Mouse (Mus musculus): Measurements from ENCODE around the gene Guk1.
"Not testable (repeated sequence)": the region's sequence is repeated elsewhere in the genome, so short reads cannot be mapped to it uniquely, and the experiment has no call there.

Gene Guk1

GRCm38 (mm10) chr11:59211561-59211960, 19.5 kb upstream of the Guk1 start:
- DNase-seq (ENCODE audit: low spot score in 2 of 2), result not testable (repeated sequence)

GRCm38 (mm10) chr11:59210020-59210419, 18.0 kb upstream of the Guk1 start:
- DNase-seq (ENCODE audit: low spot score in 2 of 2), result no peak

DNA sequence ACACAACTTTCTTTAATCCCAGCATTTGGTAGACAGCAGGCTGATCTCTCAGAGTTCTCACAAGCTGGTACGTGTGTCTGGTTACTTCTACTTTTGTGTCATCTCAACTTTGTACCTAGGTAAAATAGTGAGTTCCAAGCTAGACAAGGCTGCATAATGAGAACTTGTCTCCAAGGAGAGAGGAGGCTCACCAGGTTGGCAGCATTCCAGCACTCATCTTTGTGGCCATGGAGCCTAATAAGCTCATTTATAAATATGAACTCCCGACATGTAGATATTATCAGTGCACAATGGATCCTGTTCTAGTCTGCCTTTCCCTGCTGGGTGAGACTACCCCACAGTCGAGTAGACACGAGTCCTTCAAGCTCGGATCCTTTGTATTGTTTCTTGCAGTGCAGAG, 17.6 kb upstream of the Guk1 start:
- DNase-seq (ENCODE audit: low spot score in 2 of 2), result no peak

DNA sequence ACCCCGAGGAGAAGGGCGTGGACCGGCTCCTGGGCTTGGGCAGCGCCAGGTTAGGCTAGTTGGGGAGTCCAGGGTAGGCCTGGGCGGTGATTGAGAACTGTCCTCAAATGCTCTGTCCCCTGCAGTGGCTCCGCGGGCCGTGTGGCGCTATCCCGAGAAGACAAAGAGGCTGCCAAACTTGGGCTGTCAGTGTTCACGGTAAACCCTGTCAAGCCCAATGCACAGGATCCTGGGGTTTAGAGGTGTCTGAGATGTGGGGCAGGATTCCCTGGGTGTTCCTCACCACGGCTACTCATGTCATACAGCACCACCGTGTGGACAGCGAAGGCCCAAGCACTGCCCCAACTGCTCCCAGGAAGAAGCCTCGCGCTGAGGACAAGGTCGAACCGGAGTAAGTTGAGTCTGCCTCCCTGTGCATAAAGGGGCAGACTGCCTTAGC, 17.0 kb upstream of the Guk1 start:
- peak; percentile 73 to 86 for DNase-seq (ENCODE audit: low spot score in 2 of 2)

DNA sequence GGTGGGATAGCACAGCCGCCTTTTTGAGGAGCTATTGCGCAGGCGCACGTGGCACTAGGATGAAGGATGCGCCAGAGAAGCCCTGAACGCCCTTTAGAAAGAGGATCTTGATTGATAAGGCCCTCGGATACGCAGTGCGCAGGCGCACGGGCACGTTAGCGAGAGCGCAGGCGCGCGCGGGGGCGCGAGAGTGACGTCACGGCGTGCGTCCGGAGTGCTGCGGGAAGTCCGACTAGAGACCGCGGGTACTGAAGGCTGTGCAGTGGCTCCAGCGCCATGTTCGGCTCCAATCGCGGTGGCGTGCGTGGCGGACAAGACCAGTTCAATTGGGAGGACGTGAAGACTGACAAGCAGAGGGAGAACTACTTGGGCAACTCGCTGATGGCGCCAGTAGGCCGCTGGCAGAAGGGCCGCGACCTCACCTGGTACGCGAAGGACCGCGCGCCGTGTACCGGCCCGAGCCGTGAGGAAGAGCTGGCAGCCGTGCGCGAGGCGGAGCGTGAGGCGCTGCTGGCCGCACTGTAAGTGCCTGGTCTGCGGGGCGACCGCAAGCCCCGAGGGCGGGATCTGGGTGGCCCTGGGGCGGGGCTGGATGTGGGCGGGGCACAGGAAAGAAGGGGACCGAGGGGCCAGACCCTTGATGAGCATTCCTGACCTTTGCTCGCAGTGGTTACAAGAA, 16.3 kb upstream of the Guk1 start, which contains the start of gene 2310033P09Rik:
Gene 2310033P09Rik, plus strand, starts transcription at position 169 of the 679 bp plus-strand sequence.
- DNase-seq (ENCODE audit: low spot score in 2 of 2), result peak; percentile 90 to 93

DNA sequence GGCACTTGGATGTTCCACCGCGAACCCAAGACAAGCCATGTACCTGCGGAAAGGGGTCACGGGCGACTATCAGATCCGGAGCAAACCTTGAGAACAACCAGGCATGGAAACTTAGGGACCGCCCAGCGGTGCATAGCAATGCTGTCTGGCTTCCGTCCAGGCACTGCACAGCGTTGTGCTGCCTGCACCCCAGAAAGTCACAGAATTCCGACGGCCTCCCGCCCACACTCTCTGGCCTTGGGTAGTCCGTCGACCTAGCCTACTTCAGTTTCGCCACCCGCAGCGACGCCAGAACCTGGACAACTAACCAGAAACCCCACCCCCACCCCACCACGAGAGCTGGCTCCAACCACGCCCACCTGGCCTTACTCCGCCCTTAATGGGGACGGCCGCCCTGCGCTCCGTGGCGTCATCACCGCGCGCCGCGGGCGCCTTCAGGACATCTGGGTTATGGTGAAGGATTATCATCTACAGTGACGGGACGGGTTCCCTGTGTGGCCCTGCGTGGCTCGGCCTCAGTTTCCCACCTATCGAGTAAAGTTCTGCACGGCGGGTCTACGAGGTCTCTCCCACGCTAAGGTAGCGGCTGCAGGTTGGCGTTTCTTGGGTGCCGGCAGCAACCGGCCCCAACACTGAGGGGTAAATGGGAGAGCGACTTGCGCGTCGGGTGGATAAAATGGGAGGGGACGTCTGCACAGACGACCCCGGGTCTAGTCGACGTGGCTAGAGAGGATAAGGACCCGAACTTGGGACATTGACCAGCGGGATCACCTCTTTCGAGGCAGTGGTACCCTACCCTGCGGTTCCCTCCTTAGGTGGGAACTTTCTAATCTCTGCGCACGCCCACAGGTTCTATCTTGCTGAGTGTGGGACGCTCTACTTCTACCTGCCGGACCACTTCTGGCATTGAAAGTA, 10.3 kb upstream of the Guk1 start, which contains the start of gene Mrpl55:
Gene Mrpl55, plus strand, starts transcription at position 406 of the 915 bp plus-strand sequence.
- DNase-seq (ENCODE audit: low spot score in 2 of 2), result peak; percentile 90 to 98

DNA sequence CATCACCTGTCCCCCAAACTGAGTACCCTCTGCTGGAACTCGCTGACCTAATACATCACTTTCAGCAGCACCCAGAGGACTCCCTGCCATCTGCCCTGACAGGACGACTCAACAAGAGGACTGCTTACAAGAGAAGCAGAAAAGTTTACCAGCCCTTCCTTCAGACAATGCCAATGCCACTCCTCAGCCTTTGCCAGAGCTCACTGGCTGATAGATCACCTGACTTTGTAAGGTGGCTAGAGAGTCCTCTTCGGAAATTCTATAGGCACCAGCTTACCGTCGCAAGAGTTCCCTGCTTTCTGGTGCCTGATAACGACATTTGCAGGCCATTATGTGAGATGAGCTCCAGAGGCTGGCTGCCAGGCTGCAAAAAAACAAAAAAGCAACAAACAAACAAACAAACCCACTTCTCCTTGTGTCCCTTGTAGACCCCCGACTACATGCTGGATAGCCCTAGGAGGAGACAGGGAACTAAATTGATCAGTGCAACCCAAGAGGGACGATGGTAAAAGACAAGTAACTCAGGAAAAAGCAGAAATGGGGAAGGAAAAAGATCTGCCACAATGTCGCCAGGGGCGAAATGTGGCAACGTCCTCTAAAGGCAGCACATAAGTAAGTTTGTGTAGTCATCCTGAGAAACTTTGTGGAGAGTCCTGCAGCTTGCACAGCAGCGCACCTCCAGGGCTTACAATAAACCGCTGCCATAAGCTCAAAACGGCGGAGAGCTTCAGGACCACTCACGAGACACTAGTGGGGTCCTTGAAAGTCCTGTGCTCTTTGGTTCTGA, 9.4 kb upstream of the Guk1 start:
- DNase-seq (ENCODE audit: low spot score in 2 of 2), result no peak

GRCm38 (mm10) chr11:59196230-59196629, 4.2 kb upstream of the Guk1 start:
- no peak for DNase-seq (ENCODE audit: low spot score in 2 of 2)

- peak; percentile 84 to 91 for DNase-seq (ENCODE audit: low spot score in 2 of 2)
Measured at GRCm38 (mm10) chr11:59191231-59192058, 567 bp downstream of the Guk1 start.

GRCm38 (mm10) chr11:59187706-59188105, 4.3 kb downstream of the Guk1 start:
- no peak for DNase-seq (ENCODE audit: low spot score in 2 of 2)

DNA sequence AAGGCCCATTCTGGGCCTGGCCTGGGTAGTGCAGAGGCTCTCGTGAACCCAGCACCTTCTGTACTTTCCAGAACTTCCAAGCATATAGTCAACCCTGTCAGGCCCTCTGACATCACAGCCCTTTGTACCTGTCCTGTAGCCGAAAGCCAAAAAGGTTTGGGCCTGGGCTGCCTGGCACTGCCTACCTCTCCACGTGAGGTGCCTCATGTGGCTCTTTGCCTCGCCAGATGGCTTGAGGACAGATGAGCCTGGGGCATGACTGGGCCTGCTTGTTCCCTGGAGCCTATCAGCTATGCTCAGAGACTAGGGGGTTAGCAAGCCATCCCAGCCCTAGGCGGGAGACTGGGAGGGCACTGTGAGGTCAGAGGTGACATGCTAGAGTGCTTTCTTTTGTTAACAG, 6.5 kb downstream of the Guk1 start:
- DNase-seq (ENCODE audit: low spot score in 2 of 2), result no peak

DNA sequence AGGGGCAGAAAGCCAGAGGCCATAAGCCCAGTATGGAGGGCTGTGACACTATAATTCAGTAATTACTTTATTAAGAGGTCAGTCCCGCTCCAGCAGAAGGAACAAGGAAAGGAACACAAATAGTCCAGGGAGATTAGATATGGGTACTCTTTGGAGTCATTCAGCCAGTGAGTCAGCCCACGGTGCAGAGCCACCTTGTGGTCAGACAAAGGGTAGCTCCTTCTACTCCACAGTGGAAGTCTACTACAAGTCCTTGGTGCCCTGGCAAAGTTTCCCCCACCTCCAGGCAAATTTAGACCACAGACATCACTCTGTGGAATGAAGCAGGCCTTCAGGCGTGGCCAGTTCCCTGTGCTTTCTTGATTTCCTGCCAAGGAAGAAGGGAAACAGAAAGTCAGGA, 8.2 kb downstream of the Guk1 start:
- peak in 1 of 2 experiments; percentile 76 for DNase-seq (ENCODE audit: low spot score in 2 of 2)

GRCm38 (mm10) chr11:59182864-59183331, 9.1 kb downstream of the Guk1 start, which contains the start of gene Gjc2:
Gene Gjc2 (minus strand): TSS chr11:59183213.
- DNase-seq (ENCODE audit: low spot score in 2 of 2), result no peak

DNA sequence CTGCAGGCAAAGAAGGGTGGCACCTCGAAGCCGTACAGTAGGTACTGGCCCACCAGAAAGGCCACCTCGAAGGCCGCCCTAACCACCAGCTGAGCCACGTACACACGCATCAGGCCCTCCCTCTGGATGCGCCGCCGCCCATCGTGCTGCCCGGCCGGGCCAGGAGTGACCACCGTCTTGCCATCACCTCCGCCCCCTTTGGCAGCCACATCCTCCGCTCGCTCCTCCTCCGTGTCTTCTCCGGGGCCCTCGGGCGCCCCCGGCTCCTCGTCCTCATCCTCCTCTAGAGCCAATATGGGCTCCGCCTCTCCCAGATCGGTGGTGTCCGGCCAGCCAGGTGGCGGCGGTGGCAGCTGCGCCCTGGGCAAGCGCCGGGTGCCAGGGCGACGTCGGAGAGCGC, 15.1 kb downstream of the Guk1 start:
- no peak for DNase-seq (ENCODE audit: low spot score in 2 of 2)

- DNase-seq (ENCODE audit: low spot score in 2 of 2), result no peak
Measured at GRCm38 (mm10) chr11:59176475-59176874, 15.5 kb downstream of the Guk1 start.

DNA sequence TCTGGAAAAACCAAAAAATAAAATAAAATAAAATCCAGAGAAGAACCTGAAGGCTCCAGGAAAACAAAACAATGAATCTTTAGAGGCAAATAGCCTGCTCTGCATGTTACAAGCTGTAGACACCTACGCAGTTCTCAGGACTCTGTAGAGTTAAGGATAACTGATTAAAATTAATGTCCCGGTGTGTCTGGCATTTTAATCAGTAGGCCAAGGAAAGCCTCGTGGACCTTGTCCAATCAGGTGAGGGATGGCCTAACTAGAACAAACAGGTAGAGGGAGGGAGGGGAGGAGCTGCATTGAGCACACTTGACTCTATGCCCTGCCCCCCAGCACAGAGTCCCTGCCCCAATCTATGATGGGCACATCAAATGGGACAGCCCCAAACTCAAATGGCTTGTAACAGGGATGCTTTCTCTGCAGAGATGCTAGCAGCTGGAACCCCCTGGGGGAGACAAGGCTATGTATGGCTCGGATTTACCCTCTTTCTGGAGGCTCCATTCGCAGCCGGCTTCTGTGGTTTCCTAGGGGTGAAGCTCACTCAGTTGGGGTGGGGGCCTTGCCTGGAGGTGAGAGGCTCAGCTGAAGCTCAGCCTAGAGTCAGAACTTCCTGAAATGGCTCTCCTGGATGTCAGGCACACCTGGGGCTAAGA, 17.7 kb downstream of the Guk1 start:
- DNase-seq (ENCODE audit: low spot score in 2 of 2), result no peak

GRCm38 (mm10) chr11:59170549-59170948, 21.5 kb downstream of the Guk1 start:
- no peak for DNase-seq (ENCODE audit: low spot score in 2 of 2)

DNA sequence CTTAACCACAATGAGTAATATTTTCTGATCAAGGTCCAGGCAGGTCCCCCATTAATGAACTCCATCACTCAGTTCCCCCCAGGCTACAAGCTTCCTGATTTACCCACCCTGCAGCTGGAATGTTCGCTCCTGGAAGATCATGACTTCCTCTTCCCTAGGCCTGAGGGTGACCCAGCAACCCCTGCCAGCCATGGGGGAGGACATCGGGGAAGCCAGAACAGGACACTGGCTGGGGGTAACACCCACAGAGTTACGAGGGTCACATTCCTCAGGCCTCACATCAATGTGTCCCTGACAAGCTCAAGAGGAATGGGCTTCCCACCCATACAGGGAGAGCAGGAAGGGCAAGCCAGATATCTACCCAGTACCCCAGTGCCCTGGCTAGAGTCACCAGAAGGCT, 22.2 kb downstream of the Guk1 start:
- DNase-seq (ENCODE audit: low spot score in 2 of 2), result no peak

DNA sequence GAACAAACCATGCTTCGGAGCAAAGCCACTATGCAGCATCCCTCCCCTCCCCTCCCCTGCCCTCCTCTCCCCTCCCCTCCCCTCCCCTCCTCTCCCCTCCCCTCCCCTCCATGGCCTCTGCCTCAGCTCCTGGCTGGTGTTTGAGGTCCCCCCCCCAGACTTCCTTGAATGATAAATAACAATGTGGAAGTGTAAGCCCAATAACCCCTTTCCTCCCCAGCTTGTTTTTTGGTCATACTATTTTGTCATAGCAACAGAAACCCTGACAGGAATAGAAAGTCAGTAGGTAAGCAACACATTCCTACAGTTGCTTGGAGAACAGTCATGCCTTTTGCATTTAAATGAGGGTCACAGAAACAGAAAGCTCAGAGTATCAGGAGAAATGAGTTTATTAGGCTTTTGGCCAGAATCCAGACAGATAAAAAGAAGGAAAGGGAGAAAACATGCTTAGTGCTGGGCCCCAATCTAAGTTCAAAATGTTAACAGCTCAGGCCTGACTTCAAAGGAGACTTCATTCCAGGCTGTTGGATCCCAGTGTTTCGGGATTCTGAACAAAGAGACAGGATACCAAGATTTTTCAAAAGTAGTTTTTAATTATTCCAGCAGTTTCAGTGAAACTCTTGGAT, 26.3 kb downstream of the Guk1 start:
- DNase-seq (ENCODE audit: low spot score in 2 of 2), result no peak

DNA sequence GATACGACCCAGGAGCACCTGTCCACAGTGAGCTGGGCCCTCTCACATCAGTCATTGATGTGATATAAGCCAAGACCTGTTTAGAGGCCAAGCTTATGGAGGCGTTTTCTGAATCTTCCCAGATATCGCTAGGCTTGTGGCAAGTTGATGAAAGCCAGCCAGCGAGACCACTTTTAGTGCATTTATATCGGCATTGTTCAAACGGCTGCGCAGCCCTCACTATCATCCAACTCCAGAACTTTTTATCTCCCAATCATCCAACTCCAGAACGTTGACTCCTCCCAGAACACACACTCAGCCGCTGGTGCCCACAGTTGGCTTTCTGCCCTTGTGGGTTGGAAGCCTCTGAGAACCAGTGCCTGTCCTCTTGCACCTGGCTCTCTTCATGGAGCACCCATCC, 27.6 kb downstream of the Guk1 start:
- DNase-seq (ENCODE audit: low spot score in 2 of 2), result peak; percentile 78 to 85

All from spleen, postnatal 10 days (tissue).